Mouse (Mus musculus): ENCODE measurements at regions not wholly inside any gene's neighbourhood (a gene's known extent, or its start where the extent isn't known, plus 50 kb on each side); places are given as distances from the start of the nearest gene placed in this dataset.
"Not testable (repeated sequence)": the region's sequence is repeated elsewhere in the genome, so short reads cannot be mapped to it uniquely, and the experiment has no call there.

DNA sequence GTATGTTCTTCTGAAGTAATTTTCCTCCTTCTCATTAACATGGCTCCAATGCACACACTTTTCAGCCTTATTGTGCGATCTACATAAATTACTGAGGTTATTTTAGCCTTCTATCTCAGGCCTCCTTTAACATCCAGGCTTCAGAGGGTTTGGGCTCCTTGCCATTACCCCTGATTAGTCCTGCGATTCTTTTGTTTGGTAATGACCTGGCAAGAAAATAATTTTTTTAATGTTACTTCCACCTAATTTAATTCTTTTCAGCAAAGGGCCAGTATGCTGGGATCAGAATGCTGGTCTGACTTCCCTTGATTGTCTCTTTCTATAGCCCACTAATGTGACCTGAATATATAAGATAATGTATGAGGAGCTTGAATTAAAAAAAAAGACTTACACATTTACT, 739.4 kb downstream of the Tbl1xr1 start:
- DNase-seq, result no peak

DNA sequence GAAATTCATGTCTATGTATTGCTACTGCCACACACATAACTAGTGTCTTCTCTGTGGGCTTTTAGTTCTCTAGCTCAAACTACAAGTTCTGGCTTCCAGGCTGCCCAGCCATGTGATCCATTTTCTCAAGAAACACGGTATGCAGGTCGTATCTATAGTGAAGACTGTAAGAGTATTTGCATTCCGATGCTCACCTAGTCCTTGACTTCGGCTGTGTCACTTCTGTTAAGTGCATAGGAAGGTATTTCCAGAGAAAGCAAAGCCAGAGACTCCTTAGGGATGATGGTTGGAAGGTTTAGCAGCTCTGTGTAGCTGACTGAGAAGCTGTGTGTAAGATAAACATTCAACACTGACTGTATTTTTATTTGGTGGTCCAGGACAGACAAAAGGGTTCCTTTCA, 750.0 kb downstream of the Tbl1xr1 start:
- no peak for DNase-seq

GRCm38 (mm10) chr3:22838986-22839385, 762.5 kb downstream of the Tbl1xr1 start:
- DNase-seq, result no peak

GRCm38 (mm10) chr3:22850474-22850873, 774.0 kb downstream of the Tbl1xr1 start:
- DNase-seq, result no peak

DNA sequence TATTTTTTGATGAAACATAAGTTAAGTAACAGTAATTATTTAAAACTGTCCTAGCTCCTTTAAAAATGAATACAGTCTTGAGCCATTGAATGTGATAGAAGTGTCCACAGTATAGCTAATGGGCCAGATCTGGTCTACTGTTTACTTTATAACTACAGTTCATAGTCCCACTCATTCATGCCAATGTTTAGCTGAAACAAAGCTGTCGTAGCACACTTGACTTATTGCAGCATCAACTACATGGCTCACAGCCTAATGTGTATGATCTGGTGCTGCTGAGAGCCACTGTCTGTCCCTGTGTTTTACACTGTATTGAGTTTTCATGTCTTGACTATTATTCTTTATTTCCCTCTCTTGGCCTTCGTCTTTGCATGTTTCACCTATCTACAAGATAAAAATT, 787.1 kb downstream of the Tbl1xr1 start:
- no peak for DNase-seq

- DNase-seq, result no peak
Measured at GRCm38 (mm10) chr3:22877883-22878282, 801.4 kb downstream of the Tbl1xr1 start.

GRCm38 (mm10) chr3:22892735-22893134, 816.3 kb downstream of the Tbl1xr1 start:
- no peak for DNase-seq

GRCm38 (mm10) chr3:22897651-22898050, 821.2 kb downstream of the Tbl1xr1 start:
- no peak for DNase-seq

DNA sequence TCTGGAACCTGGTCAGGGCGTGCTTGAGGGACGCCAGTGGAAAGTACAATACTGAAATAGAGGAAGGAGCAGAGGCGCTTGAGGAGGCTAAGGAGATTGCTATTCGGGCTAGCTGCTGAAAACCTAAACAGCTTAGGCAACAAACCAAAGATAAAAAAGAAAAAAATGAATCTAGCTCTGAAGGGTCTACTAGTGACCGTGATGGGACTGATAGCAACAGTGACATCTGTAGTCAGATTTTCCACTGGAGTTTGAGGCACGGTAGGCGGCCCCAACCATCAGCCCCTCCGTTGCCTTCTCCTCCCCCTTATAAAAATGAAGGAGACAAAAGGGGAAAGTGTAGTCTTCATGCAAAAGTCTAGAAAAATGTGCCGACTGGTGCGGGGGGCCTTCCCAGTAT, 824.5 kb downstream of the Tbl1xr1 start:
- no peak for DNase-seq

GRCm38 (mm10) chr3:22928970-22929369, 852.5 kb downstream of the Tbl1xr1 start:
- DNase-seq, result no peak

- no peak for DNase-seq
Measured at GRCm38 (mm10) chr3:22929762-22930519, 853.5 kb downstream of the Tbl1xr1 start.

GRCm38 (mm10) chr3:22945646-22946045, 869.2 kb downstream of the Tbl1xr1 start:
- not testable (repeated sequence) for DNase-seq

DNA sequence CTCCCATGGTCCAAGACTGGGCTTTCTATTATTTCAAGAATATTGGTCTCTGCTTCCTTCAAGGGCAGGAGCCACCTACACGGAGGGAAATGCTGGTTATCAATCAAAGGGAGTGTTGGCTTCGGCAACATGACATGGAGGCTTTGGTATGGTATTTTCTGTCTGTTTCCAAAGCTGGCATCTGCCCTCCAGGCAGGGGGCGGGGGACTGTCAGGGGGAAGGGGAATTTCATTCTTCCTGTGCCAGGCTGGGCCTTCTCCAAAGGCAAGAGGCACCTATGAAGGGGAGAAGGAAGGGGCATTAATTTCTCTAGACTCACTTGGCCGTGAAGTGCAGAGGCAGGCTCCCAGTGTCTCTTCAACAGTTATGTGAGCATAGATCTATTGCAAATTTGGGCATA, 870.7 kb downstream of the Tbl1xr1 start:
- DNase-seq, result no peak

GRCm38 (mm10) chr3:22948168-22948768, 871.8 kb downstream of the Tbl1xr1 start:
- DNase-seq, result no peak

- DNase-seq, result no peak
Measured at GRCm38 (mm10) chr3:22957422-22957821, 881.0 kb downstream of the Tbl1xr1 start.

- no peak for DNase-seq
Measured at GRCm38 (mm10) chr3:22972681-22973080, 896.2 kb downstream of the Tbl1xr1 start.

DNA sequence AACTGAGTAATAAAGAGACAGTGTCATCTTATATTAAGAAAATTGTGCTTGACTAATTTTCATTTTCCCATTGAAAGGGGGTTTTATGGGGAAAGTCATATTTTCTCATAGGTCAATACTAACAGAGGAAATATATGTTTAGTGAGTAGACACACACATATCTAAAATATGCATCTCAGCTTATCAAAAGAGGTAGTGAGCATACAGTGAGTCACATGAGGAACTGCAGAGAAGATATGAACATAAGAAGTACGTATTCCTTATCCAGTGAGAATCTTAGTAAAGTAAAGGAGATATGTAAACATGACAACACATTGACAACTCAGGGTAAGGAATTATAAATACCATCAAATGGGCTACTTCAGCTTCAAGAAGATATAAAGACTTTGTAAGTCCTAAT, 900.3 kb downstream of the Tbl1xr1 start:
- DNase-seq, result no peak

GRCm38 (mm10) chr3:22979896-22980890, 903.7 kb downstream of the Tbl1xr1 start:
- DNase-seq, result no peak

DNA sequence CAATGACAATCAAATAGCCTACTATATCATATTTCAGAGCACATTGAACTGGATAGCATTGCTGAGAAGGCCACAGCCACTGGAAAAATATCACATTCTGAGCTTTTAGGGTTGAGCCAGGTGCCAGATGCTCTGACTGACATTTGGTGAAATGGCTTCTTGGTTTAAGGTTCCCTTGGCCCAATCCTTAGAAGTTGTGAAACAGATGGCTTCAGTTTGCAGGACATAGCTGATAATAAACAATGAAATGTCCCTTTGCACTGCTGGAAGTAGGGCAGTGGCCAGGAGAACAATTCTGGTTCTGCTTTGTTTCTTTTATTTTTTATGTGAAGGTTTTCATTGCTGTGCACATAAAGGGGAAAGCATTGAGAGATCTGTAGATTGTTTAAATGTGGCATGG, 906.0 kb downstream of the Tbl1xr1 start:
- no peak for DNase-seq

- no peak for DNase-seq
Measured at GRCm38 (mm10) chr3:22990136-22990820, 913.8 kb downstream of the Tbl1xr1 start.

DNA sequence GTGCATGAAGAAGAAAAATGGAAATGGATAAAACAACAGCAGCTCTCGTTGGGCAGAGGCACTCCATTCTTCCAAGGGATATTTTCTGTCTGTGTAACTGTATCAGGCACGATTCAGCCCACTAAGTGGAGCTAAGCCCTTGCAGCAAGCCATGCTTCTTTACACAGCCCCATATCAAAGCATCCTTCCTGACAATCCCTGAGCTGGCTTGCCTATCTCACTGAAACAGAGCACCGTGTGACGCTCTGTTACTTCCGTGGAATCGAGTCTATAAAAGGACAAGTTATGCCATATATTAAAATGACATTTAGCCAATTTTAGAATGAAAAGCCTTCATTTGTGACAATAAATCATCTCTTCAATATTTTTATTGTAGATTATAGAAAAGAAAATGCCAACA, 918.8 kb downstream of the Tbl1xr1 start:
- no peak for DNase-seq

GRCm38 (mm10) chr3:22995833-22996232, 919.4 kb downstream of the Tbl1xr1 start:
- no peak for DNase-seq

GRCm38 (mm10) chr3:23001071-23001470, 924.6 kb downstream of the Tbl1xr1 start:
- DNase-seq, result peak; percentile 13
